Mouse (Mus musculus) midbrain, embryonic 12.5 days (tissue): ENCODE results near the gene Prmt8. TPM values are rescaled to one million over a fixed set of nuclear protein-coding genes. Genes with fewer than 3 reads are reported as not detected.

Source experiments
- ATAC-seq: fragments of 200-750 bp; cut with Nextera tagmentation; 2 replicates; pipeline ENCODE4 v1.8.0; 2017; ENCODE audit warnings: low read depth, moderate TSS enrichment, moderate library complexity; ENCODE audit not compliant: low FRiP score
- H3K27ac ChIP-seq: fragments of 300-500 bp; sonication (generic); replicated peaks from 2 replicates; pipeline ENCODE4 v1.5.1; 2016; ENCODE audit warnings: mild to moderate bottlenecking
- H3K27me3 ChIP-seq: fragments of 300-500 bp; sonication (generic); 2 replicates; pipeline ENCODE4 v1.6.1; 2016; ENCODE audit warnings: mild to moderate bottlenecking
- H3K36me3 ChIP-seq: fragments of 300-500 bp; sonication (generic); 2 replicates; pipeline ENCODE4 v1.6.1; 2016
- H3K4me1 ChIP-seq: fragments of 300-500 bp; sonication (generic); 2 replicates; pipeline ENCODE4 v1.6.1; 2016
- H3K4me2 ChIP-seq: fragments of 300-500 bp; sonication (generic); replicated peaks from 2 replicates; pipeline ENCODE4 v1.6.1; 2016; ENCODE audit warnings: mild to moderate bottlenecking, moderate library complexity
- H3K4me3 ChIP-seq: fragments of 300-500 bp; sonication (generic); 2 replicates; pipeline ENCODE4 v1.5.1; 2016; ENCODE audit warnings: mild to moderate bottlenecking
- H3K9ac ChIP-seq: fragments of 300-500 bp; sonication (generic); replicated peaks from 2 replicates; pipeline ENCODE4 v1.6.1; 2016; ENCODE audit warnings: mild to moderate bottlenecking, moderate library complexity
- H3K9me3 ChIP-seq: fragments of 300-500 bp; sonication (generic); 2 replicates; pipeline ENCODE4 v1.6.1; 2016; ENCODE audit warnings: mild to moderate bottlenecking
- WGBS: fragments of 180-500 bp; shearing (Covaris S2); methylation state at CpG from one replicate; pipeline ENCODE4 v1.1.7; 2016; 5-methylcytosine and 5-hydroxymethylcytosine counted together
- polyA plus RNA-seq: library from polyadenylated mRNA; unstranded; fragments of >200 nt; fragmentation: Nextera tagmentation; extraction: Ambion mirVana; gene quantifications from 2 replicates; pipeline ENCODE4 v1.2.1, GENCODE M21; 2016

Prmt8 gene
- 31.3 and 32.5 TPM in 2 replicates for polyA plus RNA-seq

DNA sequence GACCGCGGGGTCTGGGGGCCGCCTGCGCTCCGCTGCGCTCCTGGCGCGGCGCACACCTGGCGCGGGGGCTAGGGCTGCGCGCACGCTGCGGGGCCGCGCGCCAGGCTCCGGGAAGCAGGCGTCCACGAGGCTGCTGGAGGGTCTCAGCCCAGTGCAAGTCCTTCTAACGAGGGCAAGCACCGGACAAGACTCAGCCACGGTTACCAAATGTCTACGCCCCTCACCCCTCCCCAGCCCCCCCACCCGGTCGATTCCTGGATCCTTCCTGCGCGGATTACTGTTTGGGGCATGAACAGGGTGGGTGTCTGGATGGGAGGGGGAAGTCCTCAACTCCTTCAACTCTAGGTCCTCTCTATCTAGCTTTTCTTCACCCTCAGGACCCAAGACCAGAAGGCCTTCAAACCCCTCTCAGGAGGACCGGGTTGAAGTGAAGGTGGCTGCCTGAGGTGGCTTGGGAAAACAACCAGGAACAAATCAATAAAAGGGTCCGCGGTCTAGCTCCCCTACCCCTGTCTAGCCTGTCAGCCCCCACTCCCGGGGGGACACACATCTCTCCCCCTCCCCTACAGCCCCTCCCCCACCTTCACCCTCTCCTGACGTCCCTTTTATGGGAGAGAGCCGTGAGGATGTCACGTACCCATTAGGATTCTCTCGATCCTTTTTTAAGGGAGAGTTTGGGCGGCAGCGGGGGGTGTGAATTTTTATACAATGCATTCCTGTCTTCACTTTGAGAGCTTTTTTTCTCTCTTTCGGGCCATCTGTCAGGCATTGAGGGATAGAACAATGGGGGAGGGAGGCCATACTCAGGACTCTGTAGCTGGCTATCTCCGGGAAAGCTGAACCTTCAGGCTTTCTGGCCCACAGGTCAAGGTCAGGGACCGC lies at the start of gene Prmt8:
Gene Prmt8 (minus strand): TSS at position 198 of the 882 bp plus-strand sequence.
- Histone ChIP-seq H3K27me3 (peaks cover 66% of the 10 kb centered on the region), H3K9me3 (no peaks in the 10 kb centered on the region), H3K4me2 (peak within 1 kb of the TSS; percentile 98), H3K4me3 (peak within 1 kb of the TSS; percentile 75), H3K9ac (peak within 1 kb of the TSS; percentile 77), H3K27ac (peak within 1 kb of the TSS; percentile 82), H3K36me3 (no peaks in the 10 kb centered on the region), H3K4me1 (peaks cover 44% of the 10 kb centered on the region)
- WGBS = 1% methylated on average over 40 of the region's 42 CpGs
- peak; percentile 59 for ATAC-seq

GRCm38 (mm10) chr6:127803046-127803729 lies 33.9 kb upstream of the Prmt8 start:
- Histone ChIP-seq H3K9me3 (no peaks in the 10 kb centered on the region), H3K4me3 (no peak overlapping the region), H3K27me3 (peaks cover 2% of the 10 kb centered on the region; the same call in 1 of the 2 replicates), H3K27ac (no peak overlapping the region), H3K4me1 (no peaks in the 10 kb centered on the region), H3K9ac (no peak overlapping the region), H3K4me2 (no peak overlapping the region), H3K36me3 (no peaks in the 10 kb centered on the region)
- ATAC-seq = no peak
- 66% methylated on average over 9 of the region's 9 CpGs for whole genome bisulfite sequencing

GRCm38 (mm10) chr6:127802211-127802610 lies 32.9 kb upstream of the Prmt8 start:
- Histone ChIP-seq H3K27ac (no peak overlapping the region), H3K9ac (no peak overlapping the region), H3K36me3 (no peaks in the 10 kb centered on the region), H3K4me2 (no peak overlapping the region), H3K4me1 (no peaks in the 10 kb centered on the region), H3K4me3 (no peak overlapping the region), H3K27me3 (peaks cover 2% of the 10 kb centered on the region; the same call in 1 of the 2 replicates), H3K9me3 (no peaks in the 10 kb centered on the region)
- ATAC-seq = no peak
- WGBS = 80% methylated on average over 12 of the region's 12 CpGs

GRCm38 (mm10) chr6:127790023-127790422 lies 20.8 kb upstream of the Prmt8 start:
- H3K9me3 ChIP-seq = no peaks in the 10 kb centered on the region
- no peak overlapping the region for H3K4me2 ChIP-seq
- H3K36me3 ChIP-seq = no peaks in the 10 kb centered on the region
- H3K4me3 ChIP-seq = no peak overlapping the region
- no peak for ATAC-seq
- 79% methylated on average over 13 of the region's 13 CpGs for WGBS
- H3K27me3 ChIP-seq = no peaks in the 10 kb centered on the region
- H3K27ac ChIP-seq = no peak overlapping the region
- H3K9ac ChIP-seq = no peak overlapping the region
- H3K4me1 ChIP-seq = no peaks in the 10 kb centered on the region

- ATAC-seq = no peak
- peak overlapping the region; percentile 98; the same call in 1 of the 2 replicates for H3K4me2 ChIP-seq
- H3K27ac ChIP-seq = no peak overlapping the region
- peaks cover 54% of the 10 kb centered on the region for H3K27me3 ChIP-seq
- H3K4me1 ChIP-seq = peaks cover 39% of the 10 kb centered on the region
- H3K36me3 ChIP-seq = no peaks in the 10 kb centered on the region
- H3K9me3 ChIP-seq = no peaks in the 10 kb centered on the region
- 44% methylated on average over 4 of the region's 4 CpGs for WGBS
- H3K9ac ChIP-seq = no peak overlapping the region
- H3K4me3 ChIP-seq = no peak overlapping the region
These were observed 1.5 kb upstream of the Prmt8 start for GRCm38 (mm10) chr6:127770806-127771205.

DNA sequence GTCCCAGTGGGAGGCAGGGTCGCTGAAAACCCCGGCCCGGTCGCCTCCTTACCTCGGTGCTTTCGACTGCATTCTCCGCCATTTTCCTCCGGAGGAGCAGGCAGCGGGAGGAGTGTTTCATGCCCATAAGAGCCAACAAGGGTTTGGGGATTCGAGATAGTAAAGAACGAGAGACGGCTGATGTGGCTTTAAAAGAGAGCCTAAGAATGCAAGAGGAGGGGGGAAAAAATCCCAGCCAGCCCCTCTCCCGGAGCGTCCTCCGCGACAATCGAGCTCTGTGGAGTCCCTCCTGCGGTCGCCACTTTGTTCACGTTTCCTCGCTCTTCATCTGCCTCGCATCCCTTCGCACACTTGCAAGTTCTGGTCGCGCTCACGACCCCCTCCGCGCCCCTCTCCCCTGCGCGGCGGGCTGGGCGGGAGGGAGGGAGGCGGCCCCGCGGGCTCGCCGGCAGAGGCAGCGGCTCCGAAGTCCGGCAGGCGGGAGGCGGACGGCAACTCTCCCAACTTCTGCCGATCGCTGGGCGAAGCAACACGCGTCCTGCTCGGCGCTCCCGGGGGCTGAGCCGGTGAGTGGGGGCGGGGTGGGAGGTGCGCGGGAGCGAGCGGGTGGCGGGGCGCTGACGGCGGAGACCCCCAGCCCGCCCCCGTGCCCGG lies 524 bp downstream of the Prmt8 start:
- WGBS = under 1% methylated on average over 59 of the region's 64 CpGs
- H3K27ac ChIP-seq = peak overlapping the region; percentile 82
- ATAC-seq = peak; percentile 13; the same call in 1 of the 2 replicates
- peak overlapping the region; percentile 77 for H3K9ac ChIP-seq
- peak overlapping the region; percentile 75 for H3K4me3 ChIP-seq
- peaks cover 66% of the 10 kb centered on the region for H3K27me3 ChIP-seq
- no peaks in the 10 kb centered on the region for H3K36me3 ChIP-seq
- peak overlapping the region; percentile 98 for H3K4me2 ChIP-seq
- H3K4me1 ChIP-seq = peaks cover 44% of the 10 kb centered on the region
- H3K9me3 ChIP-seq = no peaks in the 10 kb centered on the region

GRCm38 (mm10) chr6:127767706-127768493 lies 1.4 kb downstream of the Prmt8 start:
- Histone ChIP-seq H3K27me3 (peaks cover 66% of the 10 kb centered on the region), H3K4me1 (peaks cover 44% of the 10 kb centered on the region), H3K4me2 (peak overlapping the region; percentile 98), H3K9me3 (no peaks in the 10 kb centered on the region), H3K9ac (peak overlapping the region; percentile 77), H3K4me3 (peak overlapping the region; percentile 75), H3K27ac (peak overlapping the region; percentile 82), H3K36me3 (no peaks in the 10 kb centered on the region)
- ATAC-seq = peak; percentile 21
- under 1% methylated on average over 49 of the region's 49 CpGs for WGBS

DNA sequence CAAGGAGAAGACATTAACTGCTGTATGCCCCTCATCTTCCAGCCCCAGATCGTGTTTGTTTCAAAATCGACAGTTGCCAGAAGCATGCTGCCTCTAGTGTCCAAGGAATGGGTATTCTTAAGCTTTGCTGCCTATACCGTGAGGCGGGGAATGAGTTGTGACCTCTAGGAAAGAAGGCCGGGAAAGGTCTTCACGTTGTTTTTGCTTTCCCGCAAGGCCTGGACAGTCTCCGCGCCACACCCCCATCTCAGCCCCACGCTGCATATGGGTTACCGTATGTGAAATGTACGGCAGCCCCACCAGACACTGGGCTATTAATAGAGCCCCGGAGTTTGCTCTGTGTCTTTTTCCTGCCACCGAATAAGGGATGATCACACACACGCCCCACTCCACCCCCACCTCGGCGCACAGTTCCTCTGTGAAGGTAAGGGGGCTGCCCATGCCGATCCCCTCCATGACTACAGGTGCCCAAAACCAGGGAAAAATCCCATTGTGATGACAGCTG lies 2.0 kb downstream of the Prmt8 start:
- Histone ChIP-seq H3K36me3 (no peaks in the 10 kb centered on the region), H3K9ac (peak overlapping the region; percentile 77), H3K27ac (peak overlapping the region; percentile 82), H3K4me3 (peak overlapping the region; percentile 75), H3K4me2 (peak overlapping the region; percentile 98), H3K9me3 (no peaks in the 10 kb centered on the region), H3K4me1 (peaks cover 44% of the 10 kb centered on the region), H3K27me3 (peaks cover 61% of the 10 kb centered on the region)
- ATAC-seq = peak; percentile 14
- 2% methylated on average over 18 of the region's 18 CpGs for WGBS

DNA sequence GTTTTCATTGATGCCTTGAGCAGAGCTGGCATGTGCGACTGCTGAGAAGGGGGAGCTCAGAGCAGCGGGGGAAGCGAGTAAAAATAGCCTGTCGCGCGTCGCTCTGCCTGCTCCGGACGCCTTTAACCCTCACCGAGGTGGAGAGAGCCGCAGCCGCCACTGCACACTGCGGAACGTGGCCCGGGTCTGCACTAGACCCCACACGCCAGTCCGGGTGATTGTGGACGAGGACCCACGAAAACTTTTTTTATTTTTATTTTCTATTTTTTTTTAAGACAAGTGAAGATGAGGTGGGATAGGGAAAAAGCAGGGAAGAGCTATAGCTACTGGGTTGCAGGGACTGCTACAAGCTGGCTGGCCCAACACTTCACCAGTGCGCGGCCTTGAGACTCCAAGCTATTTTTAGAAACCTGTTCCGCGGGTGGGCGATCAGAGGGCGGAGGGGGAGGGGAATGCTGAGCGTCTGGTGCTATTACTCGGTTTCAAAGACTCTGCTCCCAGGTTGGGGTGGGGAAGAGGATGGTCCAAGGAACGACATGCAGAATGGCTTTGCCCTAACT lies 2.6 kb downstream of the Prmt8 start:
- peak; percentile 39 for ATAC-seq
- H3K27ac ChIP-seq = peak overlapping the region; percentile 82; the same call in 1 of the 2 replicates
- H3K4me3 ChIP-seq = peak overlapping the region; percentile 75
- under 1% methylated on average over 28 of the region's 28 CpGs for WGBS
- H3K4me1 ChIP-seq = peaks cover 44% of the 10 kb centered on the region
- peaks cover 59% of the 10 kb centered on the region for H3K27me3 ChIP-seq
- H3K9ac ChIP-seq = peak overlapping the region; percentile 77
- peak overlapping the region; percentile 98 for H3K4me2 ChIP-seq
- no peaks in the 10 kb centered on the region for H3K9me3 ChIP-seq
- no peaks in the 10 kb centered on the region for H3K36me3 ChIP-seq

DNA sequence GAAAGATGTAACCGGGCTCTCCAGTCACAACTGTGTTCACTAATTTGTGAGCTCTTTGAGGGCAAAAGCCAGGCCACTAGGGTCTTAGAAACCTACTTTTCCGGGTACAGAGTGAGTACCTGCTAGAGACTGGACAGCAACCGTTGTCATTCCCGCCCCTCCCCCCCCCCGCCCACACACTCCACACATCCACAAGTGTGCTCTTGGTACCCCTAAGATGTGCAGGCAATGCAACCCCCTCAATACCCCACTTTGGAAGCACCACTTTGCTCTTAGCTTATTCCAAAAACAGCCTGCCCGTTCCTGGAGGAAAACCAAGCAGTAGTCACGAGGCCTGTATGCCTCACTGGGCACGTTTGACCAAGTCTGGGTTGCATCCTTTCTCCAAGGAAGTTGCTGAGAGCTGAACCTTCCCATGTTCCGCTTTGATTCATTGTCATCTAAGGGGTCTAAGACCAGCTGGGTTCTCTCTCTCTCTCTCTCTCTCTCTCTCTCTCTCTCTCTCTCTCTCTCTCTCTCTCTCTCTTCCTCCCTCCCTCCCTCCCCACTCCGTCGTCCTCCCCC lies 3.1 kb downstream of the Prmt8 start:
- Histone ChIP-seq H3K36me3 (no peaks in the 10 kb centered on the region), H3K4me3 (peak overlapping the region; percentile 75), H3K27me3 (peaks cover 56% of the 10 kb centered on the region), H3K9me3 (no peaks in the 10 kb centered on the region), H3K9ac (peak overlapping the region; percentile 77), H3K27ac (peak overlapping the region; percentile 82; the same call in 1 of the 2 replicates), H3K4me1 (peaks cover 44% of the 10 kb centered on the region), H3K4me2 (peak overlapping the region; percentile 98)
- WGBS = 16% methylated on average over 9 of the region's 11 CpGs
- no peak for ATAC-seq
